Mouse (Mus musculus) lung, postnatal 0 days (tissue): ENCODE measurements around the gene Krt9.

Experiments
- CTCF ChIP-seq: IDR thresholded peaks from 2 replicates; pipeline ENCODE4 v1.5.1; 2016; ENCODE audit warnings: antibody characterized with exemption, mild to moderate bottlenecking
- EP300 ChIP-seq: IDR thresholded peaks from 2 replicates; pipeline ENCODE4 v1.6.1; 2016; ENCODE audit warnings: antibody characterized with exemption, mild to moderate bottlenecking, control low read depth

GRCm38 (mm10) chr11:100181725-100182124 lies 11.3 kb downstream of the Krt9 start:
- no peak for TF ChIP-seq EP300
- TF ChIP-seq CTCF = no peak
